Mouse (Mus musculus) olfactory bulb, adult 2 months (tissue): Measurements from ENCODE around the gene Snd1.

Experiments used
- CTCF ChIP-seq: fragments of 200-500 bp; IDR thresholded peaks from 2 replicates; pipeline ENCODE4 v1.5.1; 2012; ENCODE audit warnings: low read depth, mild to moderate bottlenecking, low read length, moderate library complexity; ENCODE audit not compliant: insufficient read depth
- POLR2A ChIP-seq: fragments of 200-500 bp; IDR thresholded peaks from 2 replicates; pipeline ENCODE4 v1.6.1; 2012; ENCODE audit warnings: mild to moderate bottlenecking, low read depth, low read length, moderate library complexity; ENCODE audit not compliant: insufficient read depth

DNA sequence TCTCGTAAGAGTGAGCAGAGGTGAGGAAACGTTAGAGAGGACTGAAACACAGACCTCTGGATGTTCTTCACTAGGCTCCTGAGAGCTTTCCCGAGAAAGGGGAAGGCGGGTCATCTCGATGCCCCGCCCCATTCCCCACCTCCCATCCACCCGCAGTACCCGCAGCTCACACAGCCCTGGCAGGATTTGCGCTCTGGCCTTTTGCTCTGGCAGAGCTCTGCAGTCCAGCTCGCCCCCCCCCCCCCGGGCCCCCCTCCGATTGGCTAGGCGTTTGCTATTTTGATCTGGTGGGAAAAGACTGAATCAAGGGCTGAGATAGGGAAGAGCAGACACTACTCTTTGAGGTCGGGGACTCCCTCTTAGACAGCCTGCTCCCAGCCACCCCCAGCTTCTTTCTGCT is 505.3 kb downstream of the Snd1 start:
- no peak for TF ChIP-seq CTCF
- no peak for TF ChIP-seq POLR2A
